Mouse (Mus musculus) embryonic fibroblast, embryonic 13.5 days (primary cell): ENCODE data around the gene Slc16a3.

Source experiments
- CTCF ChIP-seq: IDR thresholded peaks from 2 replicates; pipeline ENCODE4 v1.5.1; 2011; ENCODE audit warnings: mild to moderate bottlenecking, control low read depth, low read length, moderate library complexity, borderline replicate concordance; ENCODE audit not compliant: insufficient read depth
- POLR2A ChIP-seq: IDR thresholded peaks from 2 replicates; pipeline ENCODE4 v1.6.1; 2011; ENCODE audit warnings: low read depth, mild to moderate bottlenecking, control low read depth, low read length, moderate library complexity

DNA sequence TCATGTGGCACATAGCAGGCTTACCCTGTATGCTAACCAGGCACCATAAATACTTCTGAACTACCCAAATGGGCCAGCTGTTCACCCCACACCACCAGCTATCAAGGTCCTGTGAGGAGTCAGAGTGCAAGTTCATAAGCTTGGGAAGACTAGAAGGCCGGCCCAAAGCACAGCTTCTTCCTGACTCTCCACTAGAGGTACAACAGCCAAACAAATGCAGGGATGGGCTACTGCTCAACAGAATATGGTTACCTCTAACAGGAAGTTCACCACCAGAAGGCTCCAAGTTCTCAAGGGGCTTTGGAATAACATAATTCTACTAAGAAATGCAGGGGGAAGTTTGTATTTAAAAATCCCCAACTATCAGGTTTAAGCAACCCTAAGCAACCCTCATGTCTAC lies 41.2 kb downstream of the Slc16a3 start:
- TF ChIP-seq POLR2A (no peak), CTCF (no peak)
